Comparison of ENCODE assay signal across 8 mouse cellular contexts in the genomic region with DNA sequence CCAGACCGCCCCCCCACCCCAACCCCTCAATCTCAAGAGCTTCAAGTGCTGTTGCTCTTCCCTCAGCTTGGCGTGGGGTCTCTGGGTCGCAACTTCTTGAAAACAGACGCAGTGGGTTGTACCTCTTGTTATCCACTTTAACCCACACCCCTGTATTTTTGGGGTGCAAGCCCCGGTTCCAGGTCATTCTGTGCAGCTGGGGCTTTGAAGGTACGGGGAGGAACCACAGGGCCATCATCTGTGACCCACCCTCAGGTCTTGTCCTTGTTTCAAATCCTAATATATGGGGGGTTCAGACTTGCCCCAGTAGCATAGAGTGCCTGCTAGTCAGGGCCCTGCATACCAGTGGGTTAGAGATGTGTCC. TPM values are rescaled to one million over a fixed set of nuclear protein-coding genes. Genes with fewer than 3 reads are reported as not detected.
A peak's percentile ranks its signal among the peaks of the same experiment; 100 is the strongest.
DNase-seq lines count a peak whose midpoint lies in the region; ATAC-seq and TF ChIP-seq lines count a peak whose summit lies in the region.
"Had no signal": no experiment of that assay in that cellular context is flagged by ENCODE, and none has a peak within 500 bp of the region (broad histone marks: within the 10 kb centered on the region; RNA-seq: fewer than 3 reads in every experiment).

No protein-coding gene starts in this region.

- no peaks in the 10 kb centered on the region for H3K27me3 ChIP-seq in kidney, postnatal 0 days (ENCODE audit: insufficient read depth, low read length)
- H3K27me3 ChIP-seq in forebrain, embryonic 15.5 days, result no peaks in the 10 kb centered on the region
- H3K27me3 ChIP-seq in limb, embryonic 11.5 days (ENCODE audit: control insufficient read depth, insufficient read depth, low read length), result no peaks in the 10 kb centered on the region
- H3K27me3 ChIP-seq in neural tube, embryonic 15.5 days (replicated peaks), result no peaks in the 10 kb centered on the region
- H3K27me3 ChIP-seq: Patski had no signal

- no peak for ATAC-seq in kidney, postnatal 0 days (replicated peaks; ENCODE audit: low FRiP score, low read depth)
- no peak for ATAC-seq in forebrain, embryonic 15.5 days (replicated peaks)
- ATAC-seq in limb, embryonic 11.5 days (ENCODE audit: insufficient number of reproducible peaks, low FRiP score, low TSS enrichment, low read depth), result no peak
- no peak for ATAC-seq in neural tube, embryonic 15.5 days (ENCODE audit: low FRiP score)
- ATAC-seq: Patski had no signal

- no peak overlapping the region for H3K27ac ChIP-seq in kidney, postnatal 0 days
- peak overlapping the region; percentile 38 for H3K27ac ChIP-seq in forebrain, embryonic 15.5 days (replicated peaks)
- no peak overlapping the region for H3K27ac ChIP-seq in limb, embryonic 11.5 days (replicated peaks; ENCODE audit: low read depth, low read length)
- peak overlapping the region; percentile 58; the same call in 1 of the 2 replicates for H3K27ac ChIP-seq in neural tube, embryonic 15.5 days (replicated peaks)

- no peaks in the 10 kb centered on the region for H3K9me3 ChIP-seq in kidney, postnatal 0 days (replicated peaks; ENCODE audit: low read length)
- H3K9me3 ChIP-seq in forebrain, embryonic 15.5 days, result no peaks in the 10 kb centered on the region
- no peaks in the 10 kb centered on the region for H3K9me3 ChIP-seq in limb, embryonic 11.5 days (ENCODE audit: control insufficient read depth, low read length)
- H3K9me3 ChIP-seq in neural tube, embryonic 15.5 days (replicated peaks), result no peaks in the 10 kb centered on the region

- peaks cover 39% of the 10 kb centered on the region for H3K4me1 ChIP-seq in kidney, postnatal 0 days (replicated peaks; ENCODE audit: insufficient read depth, low read length)
- peaks cover 84% of the 10 kb centered on the region for H3K4me1 ChIP-seq in forebrain, embryonic 15.5 days
- peaks cover 63% of the 10 kb centered on the region for H3K4me1 ChIP-seq in limb, embryonic 11.5 days (ENCODE audit: control insufficient read depth, insufficient read depth, low read length)
- H3K4me1 ChIP-seq in neural tube, embryonic 15.5 days, result peaks cover 93% of the 10 kb centered on the region

- no peaks in the 10 kb centered on the region for H3K36me3 ChIP-seq in kidney, postnatal 0 days (ENCODE audit: insufficient read depth, low read length)
- H3K36me3 ChIP-seq in forebrain, embryonic 15.5 days, result no peaks in the 10 kb centered on the region
- no peaks in the 10 kb centered on the region for H3K36me3 ChIP-seq in limb, embryonic 11.5 days (ENCODE audit: control insufficient read depth, insufficient read depth, low read length)
- H3K36me3 ChIP-seq in neural tube, embryonic 15.5 days, result no peaks in the 10 kb centered on the region

- 24% methylated on average over 6 of the region's 6 CpGs for WGBS in kidney, postnatal 0 days
- WGBS in forebrain, embryonic 15.5 days, result 12% methylated on average over 6 of the region's 6 CpGs
- WGBS in limb, embryonic 11.5 days, result 17% methylated on average over 6 of the region's 6 CpGs
- 12% methylated on average over 6 of the region's 6 CpGs for WGBS in neural tube, embryonic 15.5 days

- H3K4me2 ChIP-seq in kidney, postnatal 0 days (ENCODE audit: low read length), result peak overlapping the region; percentile 53
- peak overlapping the region; percentile 60 for H3K4me2 ChIP-seq in forebrain, embryonic 15.5 days (replicated peaks)
- peak overlapping the region; percentile 55 for H3K4me2 ChIP-seq in limb, embryonic 11.5 days (ENCODE audit: low read depth, severe bottlenecking)
- peak overlapping the region; percentile 69 for H3K4me2 ChIP-seq in neural tube, embryonic 15.5 days

- no peak overlapping the region; the same call in 1 of the 2 replicates for H3K9ac ChIP-seq in kidney, postnatal 0 days (ENCODE audit: low read depth, low read length)
- peak overlapping the region; percentile 49 for H3K9ac ChIP-seq in forebrain, embryonic 15.5 days (replicated peaks)
- no peak overlapping the region; the same call in 1 of the 2 replicates for H3K9ac ChIP-seq in limb, embryonic 11.5 days (ENCODE audit: low read length)
- H3K9ac ChIP-seq in neural tube, embryonic 15.5 days (replicated peaks), result peak overlapping the region; percentile 54

- intact Hi-C loops in gastrocnemius, postnatal 14 days (cut with DNase I; ENCODE audit: low total_unique reads), result no loop called here

- no peak for TF ChIP-seq CTCF in kidney, postnatal 0 days (IDR thresholded peaks at IDR 0.05; ENCODE audit: low read depth)

- no peak for DNase-seq in kidney, postnatal 0 days (ENCODE audit: low spot score)
- no peak for DNase-seq in kidney, adult 18-20 months
- no peak for DNase-seq in limb, embryonic 11.5 days (ENCODE audit: low spot score)
- no peak for DNase-seq in gastrocnemius, postnatal 14 days
- DNase-seq in frontal cortex, postnatal 14 days (ENCODE audit: low spot score in 2 of 2), result no peak

- peak overlapping the region; percentile 23 for H3K4me3 ChIP-seq in kidney, postnatal 0 days (replicated peaks; ENCODE audit: low read depth, low read length)
- H3K4me3 ChIP-seq in forebrain, embryonic 15.5 days, result peak overlapping the region; percentile 39
- peak overlapping the region; percentile 32 for H3K4me3 ChIP-seq in limb, embryonic 11.5 days (ENCODE audit: low read depth, low read length)
- H3K4me3 ChIP-seq in neural tube, embryonic 15.5 days (replicated peaks), result peak overlapping the region; percentile 42

RNA-seq across cellular contexts. Expression of a gene that starts 7.4 kb away (rescaled TPM):
- 4.3 and 6.5 TPM in 2 replicates for polyA plus RNA-seq in kidney, postnatal 0 days (2015; fragmentation: Nextera tagmentation; extraction: Ambion mirVana)
- 27.8 and 29.8 TPM in 2 replicates for polyA plus RNA-seq in forebrain, embryonic 15.5 days (2015; fragmentation: Nextera tagmentation; extraction: Ambion mirVana)
- 10.0 and 10.8 TPM in 2 replicates for polyA plus RNA-seq in limb, embryonic 11.5 days (2014; fragmentation: Nextera tagmentation; extraction: Ambion mirVana)
- 20.1 and 24.7 TPM in 2 replicates for polyA plus RNA-seq in neural tube, embryonic 15.5 days (2015; fragmentation: Nextera tagmentation; extraction: Ambion mirVana)
- 1 to 10 TPM; 8.7 to 9.2 TPM for total RNA-seq in gastrocnemius, postnatal 14 days (2021)

RNA-seq across cellular contexts. Expression of a gene that starts 8.9 kb away (rescaled TPM):
- 178 and 197 TPM in 2 replicates for polyA plus RNA-seq in kidney, postnatal 0 days (2015; fragmentation: Nextera tagmentation; extraction: Ambion mirVana)
- 57.0 and 60.7 TPM in 2 replicates for polyA plus RNA-seq in forebrain, embryonic 15.5 days (2015; fragmentation: Nextera tagmentation; extraction: Ambion mirVana)
- polyA plus RNA-seq in limb, embryonic 11.5 days (2014; fragmentation: Nextera tagmentation; extraction: Ambion mirVana), result 52.9 and 53.5 TPM in 2 replicates
- 61.7 and 65.7 TPM in 2 replicates for polyA plus RNA-seq in neural tube, embryonic 15.5 days (2015; fragmentation: Nextera tagmentation; extraction: Ambion mirVana)
- 100 to 1,000 TPM; 266 to 408 TPM for total RNA-seq in gastrocnemius, postnatal 14 days (2021)

RNA-seq across cellular contexts. Expression of a gene that starts 23.7 kb away (rescaled TPM):
- polyA plus RNA-seq in kidney, postnatal 0 days (2015; fragmentation: Nextera tagmentation; extraction: Ambion mirVana), result 25.8 and 27.1 TPM in 2 replicates
- polyA plus RNA-seq in forebrain, embryonic 15.5 days (2015; fragmentation: Nextera tagmentation; extraction: Ambion mirVana), result 35.3 and 37.5 TPM in 2 replicates
- polyA plus RNA-seq in limb, embryonic 11.5 days (2014; fragmentation: Nextera tagmentation; extraction: Ambion mirVana), result 47.3 and 52.0 TPM in 2 replicates
- 22.6 and 25.1 TPM in 2 replicates for polyA plus RNA-seq in neural tube, embryonic 15.5 days (2015; fragmentation: Nextera tagmentation; extraction: Ambion mirVana)
- total RNA-seq in gastrocnemius, postnatal 14 days (2021), result 1 to 10 TPM; 5.1 to 7.8 TPM

RNA-seq across cellular contexts. Expression of a gene that starts 28.6 kb away (rescaled TPM):
- polyA plus RNA-seq in kidney, postnatal 0 days (2015; fragmentation: Nextera tagmentation; extraction: Ambion mirVana), result 61.9 and 62.6 TPM in 2 replicates
- 71.5 and 75.6 TPM in 2 replicates for polyA plus RNA-seq in forebrain, embryonic 15.5 days (2015; fragmentation: Nextera tagmentation; extraction: Ambion mirVana)
- 56.1 and 64.9 TPM in 2 replicates for polyA plus RNA-seq in limb, embryonic 11.5 days (2014; fragmentation: Nextera tagmentation; extraction: Ambion mirVana)
- 53.5 and 57.8 TPM in 2 replicates for polyA plus RNA-seq in neural tube, embryonic 15.5 days (2015; fragmentation: Nextera tagmentation; extraction: Ambion mirVana)
- 10 to 100 TPM; 20.4 to 20.7 TPM for total RNA-seq in gastrocnemius, postnatal 14 days (2021)

RNA-seq across cellular contexts. Expression of a gene that starts 29.8 kb away (rescaled TPM):
- polyA plus RNA-seq in kidney, postnatal 0 days (2015; fragmentation: Nextera tagmentation; extraction: Ambion mirVana), result 2.5 and 2.9 TPM in 2 replicates
- 1.8 and 2.0 TPM in 2 replicates for polyA plus RNA-seq in forebrain, embryonic 15.5 days (2015; fragmentation: Nextera tagmentation; extraction: Ambion mirVana)
- polyA plus RNA-seq in limb, embryonic 11.5 days (2014; fragmentation: Nextera tagmentation; extraction: Ambion mirVana), result 1.0 and 1.6 TPM in 2 replicates
- polyA plus RNA-seq in neural tube, embryonic 15.5 days (2015; fragmentation: Nextera tagmentation; extraction: Ambion mirVana), result 1.7 and 2.1 TPM in 2 replicates
- total RNA-seq in gastrocnemius, postnatal 14 days (2021), result not detected
- polyA plus RNA-seq: Patski had no signal

Comparison
In these comparisons a context has a peak if more than half of its experiments do, and no peak if none do; other contexts are left out.
1. H3K27ac ChIP-seq: peak in forebrain, embryonic 15.5 days (single experiment) and neural tube, embryonic 15.5 days (single experiment); none in kidney, postnatal 0 days (single experiment) and limb, embryonic 11.5 days (single experiment).
2. H3K9ac ChIP-seq: peak in forebrain, embryonic 15.5 days (single experiment) and neural tube, embryonic 15.5 days (single experiment); none in kidney, postnatal 0 days (single experiment) and limb, embryonic 11.5 days (single experiment).
3. Peak in every context shown above with its lines, with median percentiles within 50 percentile points of each other: H3K4me2 ChIP-seq and H3K4me3 ChIP-seq.